Mouse (Mus musculus) gastrocnemius, adult 8-10 months (tissue): ENCODE results near the gene Cfap221. TPM values are rescaled to one million over a fixed set of nuclear protein-coding genes. Genes with fewer than 3 reads are reported as not detected.

Experiments
- DNase-seq, 2 experiments: peaks; one replicate each; pipeline ENCODE4 v3.0.0; 2022; ENCODE audit warnings: low spot score in 2 of 2
- total RNA-seq, 4 experiments: library from RNA; stranded (reverse); gene quantifications; 2 replicates each; pipeline ENCODE4 v1.2.4; 2022

Gene Cfap221
- total RNA-seq, 4 experiments from 2014 or later, result not detected

DNA sequence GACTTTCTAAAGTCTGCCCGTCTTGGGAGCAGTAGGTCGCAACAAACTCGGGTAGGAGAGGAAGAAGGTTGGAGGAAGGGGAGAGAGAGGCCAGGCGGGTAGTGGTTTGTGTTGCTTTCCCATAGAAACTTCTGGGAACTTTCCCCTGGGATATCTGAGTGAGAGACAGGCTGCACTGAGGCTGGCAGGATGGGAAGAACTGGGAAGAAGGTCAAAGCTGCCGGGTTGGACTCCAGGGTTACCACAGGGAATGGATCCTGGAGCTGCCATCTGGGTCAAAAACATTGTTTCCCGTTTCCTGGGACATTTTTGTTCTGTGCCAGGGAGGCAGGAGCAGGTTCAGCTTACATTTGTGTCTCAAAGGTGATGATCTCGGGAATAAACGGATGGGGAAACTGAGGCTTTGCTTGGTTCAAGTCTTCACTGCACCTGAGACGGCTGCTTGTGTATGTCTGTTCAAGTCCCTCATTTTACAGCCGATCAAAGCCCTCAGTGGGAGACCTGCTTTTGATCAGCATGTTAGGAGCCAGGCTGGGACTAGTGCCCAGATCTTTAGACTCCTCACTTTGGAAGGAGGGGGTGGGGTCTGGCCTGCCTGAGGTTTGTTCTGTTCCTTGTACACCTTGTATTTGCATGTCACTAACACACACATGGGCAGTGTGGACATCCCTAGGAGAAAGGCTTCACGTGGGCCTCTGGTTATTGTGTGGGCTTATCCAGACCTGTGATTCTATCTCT lies 11.0 kb upstream of the Cfap221 start:
- DNase-seq, result no peak

DNA sequence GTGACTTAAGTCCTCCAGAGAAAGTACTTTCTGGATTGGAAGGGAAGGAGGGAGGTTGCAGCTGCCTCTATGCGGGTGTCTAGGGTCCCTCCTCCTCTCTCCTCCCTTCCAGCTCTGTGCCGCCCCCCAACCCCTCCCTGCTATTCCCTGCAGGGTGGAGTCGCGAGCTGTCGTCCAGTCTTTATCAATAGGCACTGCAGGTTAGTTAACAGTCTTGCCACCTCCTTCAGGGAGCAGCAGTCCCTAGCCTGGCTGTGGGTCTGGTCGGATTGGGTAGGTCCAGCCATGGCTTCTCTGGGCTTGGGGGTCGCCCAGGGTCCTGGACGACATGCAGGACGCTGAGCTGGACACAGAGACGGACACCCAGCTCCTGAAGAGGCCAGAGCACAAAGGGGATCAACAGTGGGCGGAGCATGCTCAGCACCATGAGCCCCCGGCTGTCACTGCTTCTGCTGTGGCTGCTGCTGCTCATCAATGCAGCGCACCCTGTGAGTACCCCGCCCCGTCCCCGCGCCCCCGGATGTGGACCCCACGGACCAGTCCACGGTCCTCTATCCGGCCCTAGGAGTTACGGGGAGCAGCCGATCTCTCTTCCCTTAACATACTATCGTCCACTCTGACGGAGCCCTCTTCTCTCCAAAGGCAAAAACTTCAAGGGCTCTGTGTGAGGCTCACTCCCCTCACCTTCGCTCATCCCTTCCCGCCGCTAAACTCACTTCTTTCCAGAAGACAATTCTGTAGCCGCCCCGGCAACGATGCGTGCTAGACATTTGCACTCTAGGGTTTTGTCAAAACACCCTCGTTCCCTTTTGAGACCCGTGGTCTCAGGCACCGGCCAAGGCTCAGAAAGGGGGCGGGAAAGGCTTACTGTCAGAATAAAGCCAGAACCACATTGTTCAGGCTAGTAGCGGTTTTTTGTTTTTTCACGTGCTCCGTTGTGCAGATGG lies 10.1 kb upstream of the Cfap221 start, which contains the start of gene Sctr:
TSS of gene Sctr (plus strand) at position 51 of the 947 bp plus-strand sequence.
- DNase-seq, result no peak

DNA sequence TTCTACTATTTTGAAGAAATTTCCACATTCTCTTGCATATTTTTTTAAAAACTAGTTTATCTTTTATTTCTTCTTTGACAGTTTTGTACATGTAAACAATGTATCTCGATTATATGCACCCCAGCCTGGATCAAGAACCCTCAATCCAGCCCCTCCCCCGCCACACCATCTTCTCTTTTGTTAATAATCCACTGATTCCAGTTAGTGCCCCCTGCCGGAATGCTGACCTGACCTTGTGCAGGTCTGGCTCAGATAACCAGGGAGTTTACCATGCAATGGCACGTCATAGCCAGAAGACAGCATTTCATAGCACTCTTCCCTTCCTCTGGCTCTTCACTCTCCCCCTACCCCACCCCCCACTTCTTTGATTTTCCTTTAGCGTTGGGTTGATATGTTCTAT lies 610 bp upstream of the Cfap221 start:
- no peak for DNase-seq

DNA sequence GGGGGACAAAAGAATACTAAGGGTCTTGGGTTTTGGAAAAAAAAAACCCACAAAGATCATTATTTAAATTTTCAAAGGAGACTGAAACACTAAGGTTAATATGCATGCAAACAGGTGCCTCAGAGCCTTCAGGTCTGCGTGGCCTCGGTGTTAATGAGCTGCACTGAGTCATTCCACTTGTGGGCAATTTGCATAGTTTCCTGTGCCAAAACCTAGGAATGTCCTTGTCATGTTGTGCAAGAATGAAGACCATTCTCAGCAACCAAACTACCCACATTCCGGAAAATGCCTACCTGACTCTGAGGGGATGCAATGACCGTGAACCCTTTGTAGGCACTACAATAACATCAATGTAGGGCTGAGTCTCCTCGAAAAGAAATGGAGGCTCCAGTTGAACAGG lies 10.5 kb downstream of the Cfap221 start:
- no peak for DNase-seq

DNA sequence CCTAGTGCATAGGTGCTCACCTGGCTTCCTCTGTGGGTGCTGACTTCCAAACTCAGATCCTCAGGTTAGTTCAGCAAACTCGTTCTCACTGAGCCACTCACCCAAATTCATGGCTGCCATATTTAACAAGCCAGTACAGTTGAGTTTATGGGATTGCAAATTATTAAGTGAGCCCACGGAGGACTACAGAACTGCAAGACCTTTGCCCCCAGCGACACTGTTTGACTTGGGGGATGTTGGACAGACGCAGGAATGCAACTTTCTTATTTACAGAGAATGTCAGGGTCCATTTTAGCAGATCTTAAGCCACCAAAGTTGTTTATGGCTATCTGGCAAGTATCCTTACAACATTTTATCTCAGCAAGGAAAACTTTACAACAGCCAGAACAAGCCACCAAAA lies 21.9 kb downstream of the Cfap221 start:
- no peak for DNase-seq

DNA sequence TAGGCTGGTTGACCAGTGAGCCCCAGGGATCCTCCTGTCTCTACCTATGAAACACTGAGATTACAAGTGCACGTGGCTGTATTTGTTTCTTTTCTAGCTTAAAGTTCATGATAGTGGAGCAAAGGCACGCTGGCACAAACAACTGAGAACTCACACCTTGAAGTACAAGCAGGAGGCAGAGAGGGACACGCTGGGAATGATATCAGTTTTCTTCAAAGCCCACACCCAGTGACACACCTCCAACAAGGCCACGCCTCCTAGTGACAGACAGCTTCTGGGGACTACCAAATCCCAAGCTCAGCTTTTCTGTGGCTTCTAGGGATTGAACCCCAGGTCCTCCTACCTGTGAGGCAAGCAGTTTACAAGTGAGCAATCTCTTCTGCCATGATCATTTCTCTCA lies 23.9 kb downstream of the Cfap221 start:
- DNase-seq, result no peak

DNA sequence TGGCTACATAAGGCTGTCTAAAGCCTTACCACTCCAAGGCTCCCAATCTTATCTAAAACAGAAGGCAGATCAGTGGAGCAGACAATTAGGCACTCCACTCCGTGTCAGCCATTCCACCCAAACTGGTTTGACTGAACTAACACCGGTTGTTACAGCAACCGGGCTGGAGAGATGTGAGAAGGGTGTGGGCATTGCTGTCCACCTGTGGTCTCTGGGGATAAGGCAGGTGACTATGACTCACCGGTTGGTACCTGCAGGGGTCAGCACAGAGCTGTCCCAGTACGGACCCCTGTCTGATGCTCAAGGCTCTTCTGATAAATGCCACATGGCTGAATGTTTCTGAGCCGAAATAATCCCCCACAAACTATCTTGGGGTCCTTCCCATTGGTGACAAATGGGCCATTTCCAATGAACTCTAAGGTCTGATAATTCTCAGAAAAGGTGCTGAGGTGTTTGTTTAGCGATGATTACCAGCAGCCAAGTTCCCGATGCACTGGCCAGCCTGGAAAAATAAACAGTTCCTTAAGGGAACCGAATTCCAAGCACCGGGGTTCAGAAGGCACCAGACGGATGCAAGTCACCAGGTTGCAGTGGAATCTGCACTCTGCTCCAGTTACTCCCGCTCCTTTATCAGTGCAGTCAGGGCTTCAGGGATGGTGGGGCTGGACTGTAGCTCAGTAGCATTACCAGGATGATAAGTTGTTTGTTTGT lies 31.1 kb downstream of the Cfap221 start:
- DNase-seq, result no peak

DNA sequence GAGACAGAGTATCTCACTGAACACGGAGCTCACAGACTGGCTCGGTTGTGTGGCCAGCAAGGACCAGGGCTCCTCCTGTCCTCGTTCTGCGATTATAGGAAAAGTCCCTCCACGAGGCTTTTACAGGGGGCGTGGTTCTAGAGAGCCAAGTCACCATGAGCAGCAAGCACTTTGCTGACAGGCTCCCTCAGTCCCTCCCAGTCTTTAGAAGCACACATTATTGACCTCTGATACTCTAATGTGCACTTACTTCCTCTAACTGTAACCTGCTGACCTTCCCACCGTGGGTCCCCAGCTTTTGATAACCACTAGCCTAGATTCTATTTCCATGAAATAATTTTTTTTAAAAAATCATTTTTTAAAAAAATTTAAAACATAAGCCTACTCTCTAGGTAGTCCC lies 37.1 kb downstream of the Cfap221 start:
- no peak for DNase-seq

DNA sequence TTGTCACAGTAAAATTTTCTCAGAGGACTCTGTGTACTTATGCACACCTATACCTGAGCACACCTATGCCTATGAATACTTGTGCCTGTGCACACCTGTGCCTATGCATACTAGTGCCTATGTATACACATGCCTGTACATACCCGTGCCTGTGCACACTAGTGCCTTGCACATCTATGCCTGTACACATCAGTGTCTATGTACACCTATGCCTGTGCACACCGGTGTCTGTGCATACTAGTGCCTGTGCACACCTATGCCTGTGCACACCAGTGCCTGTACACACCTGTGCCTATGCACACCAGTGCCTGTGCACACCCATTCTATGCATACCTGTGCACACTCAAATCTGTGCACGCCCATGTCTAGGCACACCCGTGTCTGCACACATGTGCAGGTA lies 37.6 kb downstream of the Cfap221 start:
- no peak for DNase-seq

DNA sequence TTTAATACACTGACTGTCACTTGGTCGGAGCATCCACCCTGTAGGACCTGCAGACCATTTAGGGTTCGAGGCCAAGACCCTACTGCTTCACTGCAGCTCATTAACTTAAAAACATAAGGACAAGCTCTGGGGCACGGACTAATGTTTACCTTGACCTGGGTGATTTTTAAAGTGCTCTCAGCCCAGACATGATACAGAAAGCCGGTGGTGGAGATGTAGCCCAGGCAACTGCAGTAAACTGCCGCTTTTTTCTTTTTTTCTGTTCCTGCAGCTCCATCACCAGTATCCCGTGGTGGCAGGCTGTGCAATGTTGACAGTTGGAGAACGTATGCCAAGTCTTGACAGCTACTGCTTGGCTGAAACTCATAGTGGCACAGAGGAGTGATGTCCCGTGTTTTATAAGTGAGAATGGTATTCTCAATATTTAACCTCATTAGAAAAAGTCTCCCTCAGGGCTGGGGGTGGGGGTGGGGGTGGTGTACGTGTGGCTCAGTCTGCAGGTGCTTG lies 39.3 kb downstream of the Cfap221 start:
- no peak for DNase-seq

DNA sequence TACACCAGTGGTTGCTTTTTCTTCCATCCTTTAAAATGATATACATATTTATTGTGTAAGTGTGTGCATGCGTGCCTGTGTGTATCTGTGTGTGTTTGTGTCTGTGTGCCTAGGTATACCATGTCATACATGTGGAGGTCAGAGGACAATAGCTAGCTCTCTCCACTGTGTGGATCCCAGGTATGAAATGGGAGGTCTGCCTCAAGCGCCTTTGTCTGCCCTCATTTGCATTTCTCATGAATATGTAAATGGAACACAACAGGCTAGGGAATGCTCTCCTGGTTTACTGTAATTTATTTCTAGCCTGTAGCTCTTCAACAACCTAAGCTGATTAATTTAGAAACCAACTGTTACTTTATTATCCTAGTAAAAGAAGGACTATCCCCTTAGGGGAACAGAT lies 42.4 kb downstream of the Cfap221 start:
- no peak for DNase-seq

DNA sequence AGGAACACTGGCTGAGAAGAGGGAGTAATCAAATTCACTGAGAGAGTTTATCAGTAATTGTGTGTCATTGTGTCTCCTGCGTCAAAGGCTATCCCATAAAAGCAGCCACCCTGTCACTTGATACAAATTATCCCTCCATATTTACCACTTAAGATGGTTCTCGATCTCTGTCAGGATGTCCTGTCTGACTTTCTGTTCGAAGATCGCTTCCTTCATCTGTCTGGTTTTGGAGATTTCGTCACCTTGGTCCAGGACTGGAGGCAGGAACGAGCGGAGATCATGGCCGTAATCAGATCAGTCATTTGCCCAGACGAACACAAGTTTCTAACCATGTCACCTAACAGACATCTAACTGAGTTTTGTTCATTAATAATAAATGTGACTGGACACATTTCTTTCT lies 43.6 kb downstream of the Cfap221 start:
- DNase-seq, result no peak

DNA sequence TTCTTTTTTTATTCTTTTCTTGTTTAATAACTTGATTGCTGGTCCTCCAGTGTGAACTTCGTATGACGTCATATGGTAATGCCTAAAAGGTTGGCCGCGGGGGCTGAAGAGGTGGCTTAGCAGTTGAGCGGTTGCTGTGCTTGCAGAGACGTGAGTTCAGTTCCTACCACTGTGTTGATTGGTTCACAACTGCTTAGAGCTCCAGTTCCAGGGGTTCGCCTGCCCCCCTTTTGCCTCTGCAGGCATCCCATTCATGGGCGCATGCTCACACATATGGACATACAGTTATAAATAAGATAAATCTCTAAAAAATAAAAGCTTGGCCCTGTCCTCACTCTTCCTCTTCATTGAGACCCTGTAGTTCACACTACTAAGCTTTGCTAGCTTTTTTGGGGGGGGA lies 46.9 kb downstream of the Cfap221 start:
- no peak for DNase-seq

DNA sequence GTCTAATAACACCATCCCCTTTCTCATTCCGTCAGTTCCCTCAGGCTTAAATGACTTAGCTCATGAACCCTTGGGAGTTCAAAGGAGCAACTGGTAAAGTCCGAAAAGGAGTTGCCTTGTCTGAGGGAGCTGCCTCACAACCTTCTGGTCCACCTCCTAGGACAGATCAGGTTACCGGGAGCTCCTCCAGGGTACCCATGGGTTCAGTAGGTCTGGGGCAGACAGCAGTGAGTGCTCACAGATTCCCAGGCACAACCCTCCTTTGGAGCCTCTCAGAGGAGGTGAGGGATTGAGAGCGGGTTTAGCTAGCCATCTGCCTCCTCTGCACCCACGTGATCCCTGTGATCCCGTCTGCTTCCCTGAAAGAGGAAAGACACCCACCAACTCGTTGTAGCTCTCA lies 60.2 kb downstream of the Cfap221 start:
- no peak for DNase-seq

DNA sequence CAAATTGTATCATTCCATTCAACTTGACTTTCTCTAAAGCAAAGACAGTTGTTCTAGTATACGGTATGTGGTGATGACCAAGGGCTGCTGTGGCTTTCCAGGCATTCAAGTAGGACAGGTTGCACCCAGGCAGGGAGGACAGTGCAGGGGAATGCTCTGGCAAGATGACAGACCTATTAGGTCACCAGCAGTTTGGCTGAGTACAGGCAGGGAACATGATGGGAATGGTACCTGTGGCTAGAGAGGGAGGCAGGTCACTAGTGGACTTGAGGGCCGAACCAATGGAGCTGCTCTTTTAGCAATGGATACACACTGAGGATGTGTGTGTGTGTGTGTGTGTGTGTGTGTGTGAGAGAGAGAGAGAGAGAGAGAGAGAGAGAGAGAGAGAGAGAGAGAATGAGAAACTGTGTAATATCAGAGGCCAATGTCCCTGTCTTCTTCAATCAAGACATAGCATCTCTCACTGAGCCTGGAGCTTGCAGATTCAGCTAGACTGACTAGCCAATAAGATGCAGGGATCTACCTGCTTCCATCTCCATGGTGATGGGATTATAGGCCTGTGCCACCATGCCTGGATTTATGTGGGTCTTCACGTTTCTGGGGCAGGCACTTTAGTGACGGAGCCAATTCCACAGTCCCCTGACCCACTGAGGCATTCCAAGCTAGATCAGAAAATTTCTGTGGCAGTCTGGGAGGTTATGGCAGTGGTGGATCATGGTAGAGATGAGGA lies 65.4 kb downstream of the Cfap221 start:
- DNase-seq, result no peak

DNA sequence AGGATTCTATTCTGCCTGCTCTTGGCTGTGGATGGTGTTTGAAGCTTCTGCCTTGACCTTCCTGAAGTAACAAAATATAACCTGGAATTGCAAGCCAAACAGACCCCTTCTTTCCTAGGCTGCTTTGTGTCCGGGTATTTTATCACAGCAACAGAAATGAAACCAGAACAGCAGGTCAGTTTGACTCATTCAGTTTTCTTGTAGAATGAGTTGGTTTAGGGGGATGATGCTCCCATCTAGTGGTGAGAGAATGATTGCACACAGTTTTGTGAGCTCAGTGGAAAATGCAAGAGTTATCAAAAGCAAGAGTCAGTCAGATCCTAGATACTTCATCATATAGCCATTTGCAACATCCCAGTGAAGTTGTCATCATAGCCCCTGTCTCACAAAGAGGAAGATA lies 67.3 kb downstream of the Cfap221 start:
- DNase-seq, result no peak

DNA sequence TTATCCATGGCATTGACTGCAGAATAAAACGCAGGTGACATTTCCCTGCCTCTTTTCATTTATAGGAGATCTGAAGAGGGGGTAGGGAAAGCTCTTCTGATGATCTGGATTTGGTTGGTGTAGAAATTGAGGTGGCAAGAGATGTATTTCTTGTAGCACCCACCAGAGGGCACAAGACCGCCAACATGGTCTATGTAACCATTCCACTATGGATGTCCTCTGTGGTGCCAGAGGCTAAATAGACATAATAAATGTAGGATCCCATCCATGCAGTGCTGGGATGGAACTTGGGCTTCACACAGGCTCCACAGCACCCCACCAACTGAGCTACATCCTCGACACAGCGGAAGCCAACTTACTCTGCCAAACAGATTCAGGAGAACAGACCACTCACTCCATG lies 77.7 kb downstream of the Cfap221 start:
- no peak for DNase-seq

DNA sequence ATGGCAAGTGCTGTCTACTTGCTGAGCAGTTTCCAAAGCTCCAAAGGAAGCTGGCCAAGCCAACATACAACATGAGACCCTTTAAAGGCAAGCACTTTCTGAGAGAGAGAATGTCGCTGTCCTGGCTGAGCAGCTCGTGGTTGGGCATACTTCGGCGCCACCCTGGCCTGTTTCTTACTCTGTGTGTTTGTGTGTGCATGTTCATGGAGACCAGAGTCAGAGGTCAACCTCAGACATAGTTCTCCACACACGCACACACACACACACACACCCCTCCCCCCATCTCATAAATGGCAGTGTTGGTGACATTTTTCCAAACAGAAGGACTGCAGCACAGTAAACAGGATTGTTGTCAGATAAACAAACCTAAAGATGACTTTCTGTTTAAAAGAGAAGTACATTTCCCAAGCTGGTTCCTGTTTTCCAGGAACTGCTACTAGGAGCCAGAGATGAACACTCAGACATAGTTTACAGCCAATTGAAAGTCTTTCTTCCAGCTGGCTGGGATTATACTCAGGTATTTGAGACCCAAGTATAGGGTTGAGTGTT lies 80.1 kb downstream of the Cfap221 start:
- DNase-seq, result no peak

DNA sequence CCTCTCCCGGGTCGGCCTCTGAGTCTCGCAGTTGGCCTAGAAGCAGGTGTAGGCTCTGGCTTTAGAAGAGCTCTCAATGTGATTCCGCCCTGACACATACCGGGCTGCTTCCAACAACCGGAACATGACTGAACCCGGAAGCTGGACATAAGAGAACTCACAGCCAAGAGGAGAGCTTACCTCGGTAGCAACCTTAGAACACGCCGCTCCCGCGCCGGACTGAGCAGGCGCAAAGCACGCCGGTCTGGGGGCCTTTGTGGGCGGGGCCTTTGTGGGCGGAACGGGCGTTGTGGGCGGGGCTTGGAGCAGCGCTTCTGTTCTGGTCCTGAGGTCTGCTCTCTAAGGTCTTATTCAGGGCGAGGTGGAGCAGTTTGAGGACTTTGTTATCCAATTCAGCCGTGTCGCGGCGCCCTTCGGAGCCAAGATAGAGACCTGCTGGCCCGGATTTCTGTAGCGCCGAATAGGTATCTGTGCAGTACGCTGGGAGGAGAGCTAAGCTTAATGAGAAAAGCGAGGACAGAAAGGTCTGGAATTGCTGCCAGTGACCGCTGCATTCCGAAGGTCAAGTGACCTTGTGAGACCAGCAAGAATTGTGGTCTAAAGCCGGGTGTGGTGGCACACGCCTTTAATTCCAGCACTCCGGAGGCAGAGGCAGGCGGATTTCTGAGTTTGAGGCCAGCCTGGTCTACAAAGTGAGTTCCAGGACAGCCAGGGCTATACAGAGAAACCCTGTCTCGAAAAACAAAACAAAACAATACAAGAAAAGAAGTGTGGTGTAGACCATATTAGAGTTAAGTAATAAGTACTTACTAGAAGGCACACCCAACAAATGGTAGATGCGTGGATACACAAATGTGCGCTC lies 83.8 kb downstream of the Cfap221 start, which contains the start of gene Tmem177:
TSS of gene Tmem177 (minus strand) at position 256 of the 862 bp plus-strand sequence.
- DNase-seq, result peak; percentile 89 to 91
